Mouse (Mus musculus) MEL (cell line): ENCODE measurements around the gene Defb25.
A peak's percentile ranks its signal among the peaks of the same experiment; 100 is the strongest.

Experiments used
- CTCF ChIP-seq, 3 experiments: IDR thresholded peaks in 2 of 3; conservative IDR thresholded peaks in 1 of 3; 2 replicates each; pipeline ENCODE4 v1.5.1; 2011 to 2012; ENCODE audit warnings: low read length in 3 of 3, low read depth in 2 of 3, mild to moderate bottlenecking in 2 of 3, improper control_type of control experiment in 1 of 3, inconsistent platforms in 1 of 3, mixed read lengths in 1 of 3, moderate library complexity in 1 of 3; ENCODE audit not compliant: control insufficient read depth in 1 of 3, insufficient read depth in 1 of 3, poor library complexity in 1 of 3, severe bottlenecking in 1 of 3
- POLR2A ChIP-seq, 2 experiments: IDR thresholded peaks; 2 replicates each; pipeline ENCODE4 v1.6.1; 2011 to 2012; ENCODE audit warnings: low read length in 2 of 2, mild to moderate bottlenecking in 2 of 2, control low read depth in 1 of 2, improper control_type of control experiment in 1 of 2, low read depth in 1 of 2, moderate library complexity in 1 of 2; ENCODE audit not compliant: control insufficient read depth in 1 of 2, insufficient read depth in 1 of 2, poor library complexity in 1 of 2

DNA sequence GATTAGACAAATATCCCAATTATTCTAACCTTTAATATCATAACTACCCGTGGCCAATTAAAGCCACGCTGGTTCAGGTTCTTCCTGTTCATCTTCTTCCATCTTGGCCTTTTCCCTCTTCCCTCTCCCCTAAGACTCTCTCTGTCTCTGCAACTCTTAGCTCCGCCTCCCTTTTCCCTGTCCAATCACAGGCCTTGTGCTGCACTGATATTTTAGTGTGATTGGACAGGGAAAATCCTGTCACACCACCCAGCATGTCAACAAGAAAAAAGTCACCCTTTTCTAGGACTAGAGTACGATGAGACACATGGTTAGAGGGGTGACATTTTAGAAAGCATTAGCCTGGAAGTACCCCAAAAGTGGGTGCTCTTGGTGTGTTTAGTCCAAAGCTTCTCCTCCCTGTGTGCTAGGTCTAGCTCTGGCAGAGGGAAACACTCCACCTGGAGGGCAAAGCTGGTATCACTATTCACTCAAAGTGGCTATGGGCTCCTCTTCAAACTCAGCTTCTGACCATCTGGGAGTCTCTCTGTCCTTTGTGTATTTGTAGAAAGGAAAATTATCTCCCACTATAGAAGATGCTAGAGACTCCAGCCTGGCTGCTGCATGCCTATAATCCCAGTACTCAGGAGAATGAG, 35.8 kb downstream of the Defb25 start:
- TF ChIP-seq POLR2A (IDR thresholded peaks at IDR 0.05; ENCODE audit: control insufficient read depth in 1 of 2, insufficient read depth in 1 of 2, low read depth in 1 of 2, low read length in 2 of 2, poor library complexity in 1 of 2), result no peak
- peak; percentile 43 to 61 (median 52) for TF ChIP-seq CTCF (IDR thresholded peaks at IDR 0.05 in 2 of 3, conservative IDR thresholded peaks at IDR 0.05 in 1 of 3; ENCODE audit: control insufficient read depth in 1 of 3, insufficient read depth in 1 of 3, low read depth in 2 of 3, low read length in 3 of 3, poor library complexity in 1 of 3, severe bottlenecking in 1 of 3)
